In genomic region chr11:85704062-85704748, GRCm38 (mm10) we compare ENCODE assay signal across 28 mouse cellular contexts.
"Had no signal": no experiment of that assay in that cellular context is flagged by ENCODE, and none has a peak within 500 bp of the region (broad histone marks: within the 10 kb centered on the region; RNA-seq: fewer than 3 reads in every experiment).

No protein-coding gene starts in this region.

- H3K27ac ChIP-seq: embryonic facial prominence, embryonic 10.5 days; embryonic facial prominence, embryonic 12.5 days; embryonic facial prominence, embryonic 13.5 days; embryonic facial prominence, embryonic 15.5 days; forebrain, embryonic 10.5 days; forebrain, embryonic 12.5 days; forebrain, embryonic 13.5 days; forebrain, embryonic 15.5 days; gastrocnemius, adult 2 months; heart, adult 2 months had no signal

- DNase-seq: cerebellum, adult 2 months; cerebellum, adult 8-10 months; cerebellum, adult 9-10 months; cerebellum, adult 9-11 months; cerebellum, postnatal 10 days; cerebellum, postnatal 14 days; cerebellum, postnatal 25 days; cerebellum, postnatal 36 days; embryo, embryonic 11 days; forebrain, postnatal 0 days; gastrocnemius, adult 2 months; gastrocnemius, postnatal 10 days; gastrocnemius, postnatal 14 days; gastrocnemius, postnatal 25 days; gastrocnemius, postnatal 36 days; heart, adult 18-20 months; heart, adult 2 months had no signal

- H3K9me3 ChIP-seq: embryonic facial prominence, embryonic 10.5 days; embryonic facial prominence, embryonic 12.5 days; embryonic facial prominence, embryonic 13.5 days; embryonic facial prominence, embryonic 15.5 days; forebrain, embryonic 12.5 days; forebrain, embryonic 13.5 days; forebrain, embryonic 15.5 days had no signal

- H3K4me3 ChIP-seq: embryonic facial prominence, embryonic 10.5 days; embryonic facial prominence, embryonic 12.5 days; embryonic facial prominence, embryonic 13.5 days; embryonic facial prominence, embryonic 15.5 days; erythroblast, embryonic 14.5 days; forebrain, embryonic 10.5 days; forebrain, embryonic 12.5 days; forebrain, embryonic 13.5 days; forebrain, embryonic 15.5 days; gastrocnemius, adult 2 months; heart, adult 2 months had no signal

- H3K9ac ChIP-seq: embryonic facial prominence, embryonic 12.5 days; embryonic facial prominence, embryonic 13.5 days; embryonic facial prominence, embryonic 15.5 days; forebrain, embryonic 12.5 days; forebrain, embryonic 13.5 days; forebrain, embryonic 15.5 days; forebrain, postnatal 0 days had no signal

- H3K4me1 ChIP-seq: embryonic facial prominence, embryonic 13.5 days; forebrain, embryonic 10.5 days; forebrain, embryonic 12.5 days; forebrain, embryonic 13.5 days; forebrain, embryonic 15.5 days had no signal

- H3K36me3 ChIP-seq: embryonic facial prominence, embryonic 10.5 days; embryonic facial prominence, embryonic 12.5 days; embryonic facial prominence, embryonic 13.5 days; embryonic facial prominence, embryonic 15.5 days; forebrain, embryonic 10.5 days; forebrain, embryonic 12.5 days; forebrain, embryonic 15.5 days had no signal

- ATAC-seq: forebrain, embryonic 13.5 days; forebrain, embryonic 14.5 days; forebrain, embryonic 15.5 days; forebrain, embryonic 16.5 days; forebrain, postnatal 0 days had no signal

- H3K27me3 ChIP-seq: embryonic facial prominence, embryonic 12.5 days; embryonic facial prominence, embryonic 13.5 days; embryonic facial prominence, embryonic 15.5 days had no signal

- H3K4me2 ChIP-seq: embryonic facial prominence, embryonic 12.5 days; embryonic facial prominence, embryonic 13.5 days; embryonic facial prominence, embryonic 15.5 days; forebrain, embryonic 12.5 days; forebrain, embryonic 13.5 days; forebrain, embryonic 15.5 days had no signal
